Comparison of ENCODE assay signal across 16 mouse cellular contexts in the genomic region with DNA sequence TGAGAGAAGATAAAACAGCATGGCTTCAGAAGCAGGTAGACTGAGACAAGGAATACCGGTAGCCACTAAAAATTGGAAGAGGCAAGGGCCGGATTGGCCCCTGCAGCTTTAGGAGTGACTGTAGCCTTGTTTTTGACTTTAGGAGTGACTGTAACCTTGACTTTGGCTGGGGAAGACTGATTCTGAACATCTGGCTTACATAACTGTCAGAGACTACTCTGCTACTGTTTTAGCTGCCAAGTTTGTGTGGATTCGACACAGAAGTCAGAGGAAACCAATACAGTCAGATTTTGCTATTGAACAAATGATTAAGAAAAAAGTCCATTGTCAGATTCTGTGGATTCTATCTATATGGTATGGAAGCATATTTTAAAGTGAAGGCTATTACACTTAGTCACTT.
A peak's percentile ranks its signal among the peaks of the same experiment; 100 is the strongest.
DNase-seq lines count a peak whose midpoint lies in the region; ATAC-seq and TF ChIP-seq lines count a peak whose summit lies in the region.
"Had no signal": no experiment of that assay in that cellular context is flagged by ENCODE, and none has a peak within 500 bp of the region (broad histone marks: within the 10 kb centered on the region; RNA-seq: fewer than 3 reads in every experiment).

No protein-coding gene starts in this region.

- ATAC-seq in forebrain, embryonic 12.5 days (ENCODE audit: low FRiP score): no peak
- ATAC-seq in forebrain, postnatal 0 days: no peak
- no peak for ATAC-seq in kidney, embryonic 16.5 days (ENCODE audit: low FRiP score, low TSS enrichment)
- ATAC-seq in heart, embryonic 13.5 days (ENCODE audit: extremely low read depth, insufficient number of reproducible peaks, low FRiP score, low TSS enrichment): no peak
- ATAC-seq: activated CD4-positive, CD25-positive, alpha-beta regulatory T cell, adult 4 months; midbrain, embryonic 15.5 days had no signal

- no peak overlapping the region for H3K4me3 ChIP-seq in forebrain, embryonic 12.5 days (replicated peaks)
- H3K4me3 ChIP-seq in forebrain, postnatal 0 days (ENCODE audit: low read depth, low read length): no peak overlapping the region
- no peak overlapping the region for H3K4me3 ChIP-seq in kidney, embryonic 16.5 days (ENCODE audit: low read length)
- H3K4me3 ChIP-seq in brown adipose tissue, adult 24 weeks (ENCODE audit: insufficient read depth, low read depth, low read length): no peak overlapping the region
- H3K4me3 ChIP-seq in heart, embryonic 13.5 days: no peak overlapping the region
- H3K4me3 ChIP-seq: embryonic facial prominence, embryonic 12.5 days; limb, embryonic 10.5 days; midbrain, embryonic 15.5 days had no signal

- TF ChIP-seq CTCF in forebrain, postnatal 0 days (IDR thresholded peaks at IDR 0.05; ENCODE audit: low read depth): no peak

- H3K4me2 ChIP-seq in forebrain, embryonic 12.5 days: no peak overlapping the region
- no peak overlapping the region for H3K4me2 ChIP-seq in forebrain, postnatal 0 days (ENCODE audit: low read depth)
- H3K4me2 ChIP-seq in kidney, embryonic 16.5 days (replicated peaks; ENCODE audit: low read depth, low read length): no peak overlapping the region
- H3K4me2 ChIP-seq in heart, embryonic 13.5 days: no peak overlapping the region
- H3K4me2 ChIP-seq: embryonic facial prominence, embryonic 12.5 days; hindbrain, embryonic 14.5 days; midbrain, embryonic 15.5 days had no signal

- no peaks in the 10 kb centered on the region for H3K27me3 ChIP-seq in forebrain, embryonic 12.5 days
- H3K27me3 ChIP-seq in forebrain, postnatal 0 days (ENCODE audit: insufficient read depth, low read length): no peaks in the 10 kb centered on the region
- H3K27me3 ChIP-seq in kidney, embryonic 16.5 days (ENCODE audit: insufficient read depth, low read length): no peaks in the 10 kb centered on the region
- no peaks in the 10 kb centered on the region for H3K27me3 ChIP-seq in heart, embryonic 13.5 days (replicated peaks)
- H3K27me3 ChIP-seq: embryonic facial prominence, embryonic 12.5 days; midbrain, embryonic 15.5 days had no signal

- no peak overlapping the region for H3K9ac ChIP-seq in forebrain, embryonic 12.5 days
- H3K9ac ChIP-seq in forebrain, postnatal 0 days: no peak overlapping the region
- H3K9ac ChIP-seq in kidney, embryonic 16.5 days (replicated peaks; ENCODE audit: low read length): no peak overlapping the region
- H3K9ac ChIP-seq in heart, embryonic 13.5 days: no peak overlapping the region
- H3K9ac ChIP-seq: embryonic facial prominence, embryonic 12.5 days; hindbrain, embryonic 14.5 days; liver, embryonic 14.5 days; midbrain, embryonic 15.5 days had no signal

- no peaks in the 10 kb centered on the region for H3K9me3 ChIP-seq in forebrain, embryonic 12.5 days
- H3K9me3 ChIP-seq in forebrain, postnatal 0 days (ENCODE audit: low read length): no peaks in the 10 kb centered on the region
- 0 out of 2 replicates have a peak, but pooled peaks cover 3% of the 10 kb centered on the region for H3K9me3 ChIP-seq in kidney, embryonic 16.5 days (ENCODE audit: low read length)
- 0 out of 2 replicates have a peak, but pooled peaks cover 5% of the 10 kb centered on the region for H3K9me3 ChIP-seq in heart, embryonic 13.5 days
- H3K9me3 ChIP-seq: embryonic facial prominence, embryonic 12.5 days; limb, embryonic 10.5 days; midbrain, embryonic 15.5 days had no signal

- H3K36me3 ChIP-seq in forebrain, embryonic 12.5 days (replicated peaks): no peaks in the 10 kb centered on the region
- H3K36me3 ChIP-seq in forebrain, postnatal 0 days (ENCODE audit: insufficient read depth): no peaks in the 10 kb centered on the region
- H3K36me3 ChIP-seq in kidney, embryonic 16.5 days (ENCODE audit: insufficient read depth, low read length): no peaks in the 10 kb centered on the region
- H3K36me3 ChIP-seq in heart, embryonic 13.5 days: no peaks in the 10 kb centered on the region
- H3K36me3 ChIP-seq: embryonic facial prominence, embryonic 12.5 days; limb, embryonic 10.5 days; midbrain, embryonic 15.5 days had no signal

- DNase-seq in forebrain, postnatal 0 days: no peak
- peak; percentile 37 for DNase-seq in kidney, postnatal 14 days
- DNase-seq in c-Kit-positive CD71-positive TER-119-positive erythroid progenitor cells, embryonic 14.5 days (ENCODE audit: low spot score): no peak
- DNase-seq in cerebellum, adult 9-11 months: no peak
- DNase-seq: cerebellum, adult 11-12 months; kidney, adult 18-20 months had no signal

- 84% methylated on average over 3 of the region's 3 CpGs for WGBS in forebrain, embryonic 12.5 days
- 82% methylated on average over 3 of the region's 3 CpGs for WGBS in forebrain, postnatal 0 days
- WGBS in kidney, embryonic 16.5 days: 59% methylated on average over 3 of the region's 3 CpGs
- 29% methylated on average over 3 of the region's 3 CpGs for WGBS in heart, embryonic 13.5 days

- peak overlapping the region; percentile 27; the same call in 1 of the 2 replicates for H3K27ac ChIP-seq in forebrain, embryonic 12.5 days
- H3K27ac ChIP-seq in forebrain, postnatal 0 days (ENCODE audit: low read depth, low read length): no peak overlapping the region
- H3K27ac ChIP-seq in kidney, embryonic 16.5 days (ENCODE audit: low read length): no peak overlapping the region
- H3K27ac ChIP-seq in brown adipose tissue, adult 24 weeks (replicated peaks; ENCODE audit: low read depth, low read length): peak overlapping the region; percentile 73
- peak overlapping the region; percentile 74 for H3K27ac ChIP-seq in heart, embryonic 13.5 days (replicated peaks)
- H3K27ac ChIP-seq: embryonic facial prominence, embryonic 12.5 days; hindbrain, embryonic 14.5 days; limb, embryonic 10.5 days; liver, embryonic 14.5 days; midbrain, embryonic 15.5 days had no signal

- peaks cover 15% of the 10 kb centered on the region for H3K4me1 ChIP-seq in forebrain, embryonic 12.5 days
- H3K4me1 ChIP-seq in forebrain, postnatal 0 days (ENCODE audit: insufficient read depth): no peaks in the 10 kb centered on the region
- H3K4me1 ChIP-seq in kidney, embryonic 16.5 days (ENCODE audit: insufficient read depth, low read length): 0 out of 2 replicates have a peak, but pooled peaks cover 3% of the 10 kb centered on the region
- H3K4me1 ChIP-seq in brown adipose tissue, adult 24 weeks (ENCODE audit: control insufficient read depth, insufficient read depth, insufficient read length, low read length): peaks cover 22% of the 10 kb centered on the region
- H3K4me1 ChIP-seq in heart, embryonic 13.5 days: peaks cover 58% of the 10 kb centered on the region
- H3K4me1 ChIP-seq: limb, embryonic 10.5 days; midbrain, embryonic 15.5 days had no signal

Comparison
In these comparisons a context has a peak if more than half of its experiments do, and no peak if none do; other contexts are left out.
1. H3K27ac ChIP-seq: peak in forebrain, embryonic 12.5 days (single experiment), brown adipose tissue, adult 24 weeks (single experiment) and heart, embryonic 13.5 days (single experiment); none in forebrain, postnatal 0 days (single experiment) and kidney, embryonic 16.5 days (single experiment).